Mouse (Mus musculus): ENCODE data around the gene Lrrc32. TPM values are rescaled to one million over a fixed set of nuclear protein-coding genes. Genes with fewer than 3 reads are reported as not detected.
A peak's percentile ranks its signal among the peaks of the same experiment; 100 is the strongest.

The Lrrc32 gene
- polyA plus RNA-seq, 1 experiment from 2014 or later: 6.4 TPM

- ATAC-seq: no peak
- 66% methylated on average over 5 of the region's 5 CpGs for WGBS
- no peak overlapping the region for H3K4me3 ChIP-seq (ENCODE audit: low read depth, low read length)
Observed at GRCm38 (mm10) chr7:98497451-98497850, 8.4 kb downstream of the Lrrc32 start.

GRCm38 (mm10) chr7:98498101-98498500, 9.0 kb downstream of the Lrrc32 start:
- DNase-seq (ENCODE audit: low spot score): no peak
- H3K4me2 ChIP-seq (replicated peaks; ENCODE audit: low read depth, low read length): no peak overlapping the region
- no peaks in the 10 kb centered on the region for H3K27me3 ChIP-seq (replicated peaks; ENCODE audit: insufficient read depth, low read length)
- H3K4me1 ChIP-seq (ENCODE audit: insufficient read depth, low read depth, low read length): peaks cover 2% of the 10 kb centered on the region; the same call in 1 of the 2 replicates
- H3K36me3 ChIP-seq (ENCODE audit: insufficient read depth, low read length): peaks cover 8% of the 10 kb centered on the region; the same call in 1 of the 2 replicates
- H3K9me3 ChIP-seq (ENCODE audit: low read length): no peaks in the 10 kb centered on the region
- H3K27ac ChIP-seq (ENCODE audit: low read length): no peak overlapping the region
- WGBS: 92% methylated on average over 12 of the region's 12 CpGs
- no peak for ATAC-seq
- TF ChIP-seq CTCF (IDR thresholded peaks at IDR 0.05) (no peak), EP300 (IDR thresholded peaks at IDR 0.05) (no peak)
- H3K4me3 ChIP-seq (ENCODE audit: low read depth, low read length): no peak overlapping the region
- no peak overlapping the region for H3K9ac ChIP-seq (replicated peaks; ENCODE audit: low read depth)

More at GRCm38 (mm10) chr7:98497451-98497850, 8.4 kb downstream of the Lrrc32 start:
- TF ChIP-seq CTCF (IDR thresholded peaks at IDR 0.05): no peak
- TF ChIP-seq EP300 (IDR thresholded peaks at IDR 0.05): no peak
- H3K27me3 ChIP-seq (replicated peaks; ENCODE audit: insufficient read depth, low read length): no peaks in the 10 kb centered on the region
- no peak for DNase-seq (ENCODE audit: low spot score)
- no peak overlapping the region for H3K4me2 ChIP-seq (replicated peaks; ENCODE audit: low read depth, low read length)
- no peaks in the 10 kb centered on the region for H3K9me3 ChIP-seq (ENCODE audit: low read length)
- H3K36me3 ChIP-seq (ENCODE audit: insufficient read depth, low read length): peaks cover 8% of the 10 kb centered on the region; the same call in 1 of the 2 replicates
- no peak overlapping the region for H3K27ac ChIP-seq (ENCODE audit: low read length)
- no peak overlapping the region for H3K9ac ChIP-seq (replicated peaks; ENCODE audit: low read depth)
- peaks cover 2% of the 10 kb centered on the region; the same call in 1 of the 2 replicates for H3K4me1 ChIP-seq (ENCODE audit: insufficient read depth, low read depth, low read length)

GRCm38 (mm10) chr7:98498656-98499560, 9.8 kb downstream of the Lrrc32 start:
- Histone ChIP-seq H3K27ac (ENCODE audit: low read length) (no peak overlapping the region), H3K9me3 (ENCODE audit: low read length) (no peaks in the 10 kb centered on the region), H3K9ac (replicated peaks; ENCODE audit: low read depth) (no peak overlapping the region), H3K36me3 (ENCODE audit: insufficient read depth, low read length) (peaks cover 8% of the 10 kb centered on the region; the same call in 1 of the 2 replicates), H3K4me3 (ENCODE audit: low read depth, low read length) (no peak overlapping the region), H3K27me3 (replicated peaks; ENCODE audit: insufficient read depth, low read length) (no peaks in the 10 kb centered on the region), H3K4me2 (replicated peaks; ENCODE audit: low read depth, low read length) (no peak overlapping the region), H3K4me1 (ENCODE audit: insufficient read depth, low read depth, low read length) (peaks cover 1% of the 10 kb centered on the region; the same call in 1 of the 2 replicates)
- 80% methylated on average over 20 of the region's 20 CpGs for WGBS
- no peak for ATAC-seq
- no peak for DNase-seq (ENCODE audit: low spot score)
- TF ChIP-seq EP300 (IDR thresholded peaks at IDR 0.05): no peak
- no peak for TF ChIP-seq CTCF (IDR thresholded peaks at IDR 0.05)

- Histone ChIP-seq H3K4me2 (replicated peaks; ENCODE audit: low read depth, low read length) (no peak overlapping the region), H3K36me3 (ENCODE audit: insufficient read depth, low read length) (peaks cover 8% of the 10 kb centered on the region; the same call in 1 of the 2 replicates), H3K27ac (ENCODE audit: low read length) (no peak overlapping the region), H3K4me1 (ENCODE audit: insufficient read depth, low read depth, low read length) (no peaks in the 10 kb centered on the region), H3K9ac (replicated peaks; ENCODE audit: low read depth) (no peak overlapping the region), H3K4me3 (ENCODE audit: low read depth, low read length) (no peak overlapping the region), H3K27me3 (replicated peaks; ENCODE audit: insufficient read depth, low read length) (no peaks in the 10 kb centered on the region), H3K9me3 (ENCODE audit: low read length) (no peaks in the 10 kb centered on the region)
- DNase-seq (ENCODE audit: low spot score): no peak
- 68% methylated on average over 25 of the region's 25 CpGs for WGBS
- ATAC-seq: no peak
- TF ChIP-seq CTCF (IDR thresholded peaks at IDR 0.05) (no peak), EP300 (IDR thresholded peaks at IDR 0.05) (no peak)
Observed at GRCm38 (mm10) chr7:98499561-98500292, 10.6 kb downstream of the Lrrc32 start.

- no peak overlapping the region for H3K9ac ChIP-seq (replicated peaks; ENCODE audit: low read depth)
- H3K4me1 ChIP-seq (ENCODE audit: insufficient read depth, low read depth, low read length): no peaks in the 10 kb centered on the region
- no peak overlapping the region for H3K4me3 ChIP-seq (ENCODE audit: low read depth, low read length)
- DNase-seq (ENCODE audit: low spot score): peak; percentile 46
- WGBS: 81% methylated on average over 3 of the region's 3 CpGs
- H3K9me3 ChIP-seq (ENCODE audit: low read length): no peaks in the 10 kb centered on the region
- H3K27me3 ChIP-seq (replicated peaks; ENCODE audit: insufficient read depth, low read length): no peaks in the 10 kb centered on the region
- no peak overlapping the region for H3K4me2 ChIP-seq (replicated peaks; ENCODE audit: low read depth, low read length)
- H3K27ac ChIP-seq (ENCODE audit: low read length): no peak overlapping the region
- peaks cover 8% of the 10 kb centered on the region; the same call in 1 of the 2 replicates for H3K36me3 ChIP-seq (ENCODE audit: insufficient read depth, low read length)
- no peak; the same call in 1 of the 2 replicates for ATAC-seq
- no peak for TF ChIP-seq CTCF (IDR thresholded peaks at IDR 0.05)
- TF ChIP-seq EP300 (IDR thresholded peaks at IDR 0.05): no peak
Observed at GRCm38 (mm10) chr7:98500470-98500869, 11.4 kb downstream of the Lrrc32 start.

- Histone ChIP-seq H3K27me3 (replicated peaks; ENCODE audit: insufficient read depth, low read length) (no peaks in the 10 kb centered on the region), H3K36me3 (ENCODE audit: insufficient read depth, low read length) (peaks cover 8% of the 10 kb centered on the region; the same call in 1 of the 2 replicates), H3K9ac (replicated peaks; ENCODE audit: low read depth) (no peak overlapping the region), H3K4me2 (replicated peaks; ENCODE audit: low read depth, low read length) (no peak overlapping the region), H3K27ac (ENCODE audit: low read length) (no peak overlapping the region), H3K9me3 (ENCODE audit: low read length) (no peaks in the 10 kb centered on the region), H3K4me1 (ENCODE audit: insufficient read depth, low read depth, low read length) (no peaks in the 10 kb centered on the region), H3K4me3 (ENCODE audit: low read depth, low read length) (no peak overlapping the region)
- TF ChIP-seq EP300 (IDR thresholded peaks at IDR 0.05) (no peak), CTCF (IDR thresholded peaks at IDR 0.05) (no peak)
- WGBS: 92% methylated on average over 7 of the region's 7 CpGs
- DNase-seq (ENCODE audit: low spot score): no peak
- ATAC-seq: no peak
Observed at GRCm38 (mm10) chr7:98501078-98501477, 12.0 kb downstream of the Lrrc32 start.
